Mouse (Mus musculus): ENCODE results near the gene Gm14190. TPM values are rescaled to one million over a fixed set of nuclear protein-coding genes. Genes with fewer than 3 reads are reported as not detected.
"Not testable (repeated sequence)": the region's sequence is repeated elsewhere in the genome, so short reads cannot be mapped to it uniquely, and the experiment has no call there.

Gm14190 gene
- not detected in 2 replicates for polyA plus RNA-seq (2015; fragmentation: Nextera tagmentation; extraction: Ambion mirVana)

- Histone ChIP-seq H3K27ac (no peak within 1 kb of the TSS), H3K4me2 (no peak within 1 kb of the TSS), H3K4me1 (no peaks in the 10 kb centered on the region), H3K9ac (no peak within 1 kb of the TSS), H3K36me3 (replicated peaks) (no peaks in the 10 kb centered on the region), H3K4me3 (no peak within 1 kb of the TSS), H3K9me3 (no peaks in the 10 kb centered on the region), H3K27me3 (replicated peaks) (no peaks in the 10 kb centered on the region)
- 76% methylated on average over 1 of the region's 1 CpGs for WGBS
- ATAC-seq (replicated peaks), result no peak
Observed at GRCm38 (mm10) chr11:99690463-99690862, at the start of gene Gm14190. TSS of gene Gm14190 (minus strand) at chr11:99690740.

DNA sequence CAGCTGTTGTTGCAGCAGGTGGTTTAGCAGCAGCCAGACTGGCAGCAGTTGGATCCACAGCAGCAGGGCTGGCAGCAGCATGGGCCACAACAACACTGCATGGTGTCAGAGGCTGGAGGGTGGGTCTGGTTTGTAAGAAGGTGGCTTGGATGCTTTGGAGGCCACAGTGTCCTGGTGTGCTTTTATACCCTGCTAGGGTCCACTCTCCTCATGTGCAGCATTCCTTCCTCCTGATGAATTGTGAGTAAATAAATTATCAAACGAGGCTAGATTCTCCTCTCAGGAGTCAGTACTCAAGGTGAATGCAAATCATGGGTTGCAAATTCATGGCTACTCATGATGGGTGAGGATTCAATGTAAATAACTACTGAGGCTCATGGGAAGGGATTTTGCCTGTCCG is 43.6 kb upstream of the Gm14190 start, which contains the start of gene Gm14180:
Gene Gm14180 (minus strand): TSS at position 101 of the 400 bp plus-strand sequence.
- H3K36me3 ChIP-seq (replicated peaks), result no peaks in the 10 kb centered on the region
- no peak within 1 kb of the TSS for H3K4me3 ChIP-seq
- no peaks in the 10 kb centered on the region for H3K27me3 ChIP-seq (replicated peaks)
- no peaks in the 10 kb centered on the region for H3K4me1 ChIP-seq
- no peak within 1 kb of the TSS for H3K9ac ChIP-seq
- no peaks in the 10 kb centered on the region for H3K9me3 ChIP-seq
- H3K4me2 ChIP-seq, result no peak within 1 kb of the TSS
- H3K27ac ChIP-seq, result no peak within 1 kb of the TSS
- ATAC-seq (replicated peaks), result no peak
- WGBS, result 68% methylated on average over 2 of the region's 2 CpGs

DNA sequence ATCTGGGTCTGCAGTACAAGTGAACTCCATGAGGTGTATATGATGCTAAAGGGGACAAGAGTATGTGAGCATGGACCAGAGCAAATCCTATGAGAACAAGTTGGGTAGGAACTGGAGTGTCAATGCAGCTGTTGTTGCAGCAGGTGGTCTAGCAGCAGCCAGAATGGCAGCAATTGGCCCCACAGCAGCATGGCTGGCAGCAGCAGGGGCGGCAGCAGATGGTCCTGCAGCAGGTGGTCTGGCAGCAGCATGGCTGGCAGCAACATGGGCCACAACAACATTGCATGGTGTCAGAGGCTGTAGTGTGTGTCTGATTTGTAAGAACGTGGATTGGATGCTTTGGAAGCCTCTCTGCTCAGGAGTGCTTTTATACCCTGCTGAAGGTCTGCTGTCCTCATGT is 33.5 kb upstream of the Gm14190 start:
- H3K36me3 ChIP-seq (replicated peaks), result no peaks in the 10 kb centered on the region
- no peak overlapping the region for H3K27ac ChIP-seq
- no peaks in the 10 kb centered on the region for H3K9me3 ChIP-seq
- H3K4me3 ChIP-seq, result no peak overlapping the region
- 91% methylated on average over 2 of the region's 2 CpGs for WGBS
- H3K27me3 ChIP-seq (replicated peaks), result no peaks in the 10 kb centered on the region
- H3K4me1 ChIP-seq, result no peaks in the 10 kb centered on the region
- no peak for ATAC-seq (replicated peaks)
- no peak overlapping the region for H3K4me2 ChIP-seq
- no peak overlapping the region for H3K9ac ChIP-seq

GRCm38 (mm10) chr11:99718759-99719158 is 28.2 kb upstream of the Gm14190 start:
- H3K27ac ChIP-seq, result no peak overlapping the region
- H3K36me3 ChIP-seq (replicated peaks), result no peaks in the 10 kb centered on the region
- no peaks in the 10 kb centered on the region for H3K4me1 ChIP-seq
- no peaks in the 10 kb centered on the region for H3K27me3 ChIP-seq (replicated peaks)
- no peaks in the 10 kb centered on the region for H3K9me3 ChIP-seq
- no peak for ATAC-seq (replicated peaks)
- H3K4me3 ChIP-seq, result no peak overlapping the region
- 89% methylated on average over 1 of the region's 1 CpGs for WGBS
- no peak overlapping the region for H3K4me2 ChIP-seq
- no peak overlapping the region for H3K9ac ChIP-seq

DNA sequence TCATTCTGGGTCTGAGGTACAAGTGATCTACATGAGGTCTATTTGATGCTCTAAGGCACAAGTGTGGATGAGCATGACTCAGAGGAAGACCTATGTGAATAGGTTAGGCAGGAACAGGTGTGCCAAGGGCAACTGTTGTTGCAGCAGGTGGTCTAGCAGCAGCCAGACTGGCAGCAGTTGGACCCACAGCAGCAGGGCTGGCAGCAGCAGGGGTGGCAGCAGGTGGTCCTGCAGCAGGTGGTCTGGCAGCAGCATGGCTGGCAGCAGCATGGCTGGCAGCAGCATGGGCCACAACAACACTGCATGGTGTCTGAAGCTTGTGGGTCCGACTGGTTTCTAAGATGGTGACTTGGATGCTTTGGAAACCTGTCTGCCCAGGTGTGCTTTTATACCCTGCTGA is 5.3 kb downstream of the Gm14190 start:
- H3K27ac ChIP-seq; H3K36me3 ChIP-seq (replicated peaks); H3K4me1 ChIP-seq; H3K9me3 ChIP-seq; ATAC-seq (replicated peaks); H3K9ac ChIP-seq; H3K4me2 ChIP-seq; H3K27me3 ChIP-seq (replicated peaks); H3K4me3 ChIP-seq: not testable (repeated sequence)
- 69% methylated on average over 1 of the region's 1 CpGs for WGBS

DNA sequence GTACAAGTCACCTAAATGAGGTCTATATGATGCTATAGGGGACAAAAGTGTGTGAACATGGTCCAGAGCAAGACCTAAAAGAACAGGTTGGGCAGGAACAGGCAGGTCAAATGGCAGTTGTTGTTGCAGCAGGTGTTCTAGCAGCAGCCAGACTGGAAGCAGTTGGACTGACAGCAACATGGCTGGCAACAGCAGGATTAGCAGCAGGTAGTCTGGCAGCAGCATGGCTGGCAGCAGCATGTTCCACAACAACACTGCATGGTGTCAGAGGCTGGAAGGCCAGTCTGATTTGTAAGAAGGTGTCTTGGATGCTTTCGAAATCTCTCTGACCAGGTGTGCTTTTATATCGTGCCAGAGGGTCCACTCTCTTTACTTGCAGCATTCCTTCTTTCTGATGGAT is 7.1 kb downstream of the Gm14190 start:
- ATAC-seq (replicated peaks), result no peak
- WGBS, result 95% methylated on average over 2 of the region's 2 CpGs

GRCm38 (mm10) chr11:99665860-99666259 is 24.7 kb downstream of the Gm14190 start, which contains the start of gene Krtap4-6:
TSS of gene Krtap4-6 (minus strand) at chr11:99665960.
- Histone ChIP-seq H3K4me1 (no peaks in the 10 kb centered on the region), H3K27me3 (replicated peaks) (no peaks in the 10 kb centered on the region), H3K9ac (no peak within 1 kb of the TSS), H3K4me2 (no peak within 1 kb of the TSS), H3K9me3 (no peaks in the 10 kb centered on the region), H3K4me3 (no peak within 1 kb of the TSS), H3K27ac (no peak within 1 kb of the TSS), H3K36me3 (replicated peaks) (no peaks in the 10 kb centered on the region)
- no peak for ATAC-seq (replicated peaks)

More for the DNA sequence above, 7.1 kb downstream of the Gm14190 start:
- no peak overlapping the region for H3K4me3 ChIP-seq
- no peak overlapping the region for H3K9ac ChIP-seq
- H3K4me2 ChIP-seq, result no peak overlapping the region
- H3K36me3 ChIP-seq (replicated peaks), result no peaks in the 10 kb centered on the region
- H3K27ac ChIP-seq, result no peak overlapping the region
- H3K4me1 ChIP-seq, result no peaks in the 10 kb centered on the region
- H3K27me3 ChIP-seq (replicated peaks), result no peaks in the 10 kb centered on the region
- H3K9me3 ChIP-seq, result no peaks in the 10 kb centered on the region

DNA sequence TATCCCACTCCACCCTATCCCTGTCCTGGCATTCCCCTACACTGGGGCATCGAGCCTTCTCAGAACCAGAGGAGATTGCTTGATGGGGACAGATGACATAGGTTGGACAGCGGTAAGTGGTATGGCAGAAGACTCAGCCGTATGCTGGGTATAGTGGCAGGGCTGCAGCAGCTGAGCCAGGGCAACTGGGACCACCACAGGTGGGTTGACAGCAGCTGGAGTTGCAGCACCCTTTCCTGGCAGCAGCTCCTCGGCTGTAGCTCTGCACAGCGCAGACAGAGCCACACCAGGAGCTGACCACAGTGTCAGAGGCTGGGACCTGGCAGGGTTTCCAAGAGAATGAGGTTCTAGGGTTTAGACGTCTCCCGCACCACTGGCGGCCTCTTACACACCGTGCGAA is 27.7 kb downstream of the Gm14190 start:
- no peak overlapping the region for H3K4me2 ChIP-seq
- H3K27me3 ChIP-seq (replicated peaks), result no peaks in the 10 kb centered on the region
- no peak overlapping the region for H3K27ac ChIP-seq
- H3K9me3 ChIP-seq, result no peaks in the 10 kb centered on the region
- no peaks in the 10 kb centered on the region for H3K36me3 ChIP-seq (replicated peaks)
- no peaks in the 10 kb centered on the region for H3K4me1 ChIP-seq
- H3K9ac ChIP-seq, result no peak overlapping the region
- no peak overlapping the region for H3K4me3 ChIP-seq
- ATAC-seq (replicated peaks), result no peak
- WGBS, result 88% methylated on average over 10 of the region's 10 CpGs

DNA sequence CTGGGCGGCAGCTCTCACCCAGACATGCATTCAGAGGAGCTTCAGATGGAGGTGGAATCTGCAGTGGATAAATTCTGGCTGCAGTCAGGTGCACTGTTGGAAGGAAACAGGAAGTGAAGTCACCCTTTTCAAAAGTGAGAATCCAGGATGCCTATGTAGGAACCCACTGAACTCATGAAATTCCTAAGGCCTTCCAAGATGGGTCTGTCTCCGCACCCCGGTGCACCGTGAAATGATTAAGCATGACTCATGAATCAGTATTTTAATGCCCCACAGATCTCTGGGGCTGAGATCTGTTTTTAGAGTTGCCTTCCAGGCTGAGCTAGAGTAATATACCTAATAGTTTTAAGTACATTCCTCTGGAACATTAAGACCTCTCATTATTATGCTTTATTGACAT is 31.3 kb downstream of the Gm14190 start:
- Histone ChIP-seq H3K27ac (no peak overlapping the region), H3K4me1 (no peaks in the 10 kb centered on the region), H3K4me3 (no peak overlapping the region), H3K27me3 (replicated peaks) (no peaks in the 10 kb centered on the region), H3K9me3 (no peaks in the 10 kb centered on the region), H3K4me2 (no peak overlapping the region), H3K36me3 (replicated peaks) (no peaks in the 10 kb centered on the region), H3K9ac (no peak overlapping the region)
- no peak for ATAC-seq (replicated peaks)
- 89% methylated on average over 4 of the region's 4 CpGs for WGBS

GRCm38 (mm10) chr11:99658467-99659010 is 32.0 kb downstream of the Gm14190 start, which contains the start of gene Gm11563:
TSS of gene Gm11563 (minus strand) at chr11:99658960.
- H3K4me2 ChIP-seq; ATAC-seq (replicated peaks); H3K9ac ChIP-seq: not testable (repeated sequence)

DNA sequence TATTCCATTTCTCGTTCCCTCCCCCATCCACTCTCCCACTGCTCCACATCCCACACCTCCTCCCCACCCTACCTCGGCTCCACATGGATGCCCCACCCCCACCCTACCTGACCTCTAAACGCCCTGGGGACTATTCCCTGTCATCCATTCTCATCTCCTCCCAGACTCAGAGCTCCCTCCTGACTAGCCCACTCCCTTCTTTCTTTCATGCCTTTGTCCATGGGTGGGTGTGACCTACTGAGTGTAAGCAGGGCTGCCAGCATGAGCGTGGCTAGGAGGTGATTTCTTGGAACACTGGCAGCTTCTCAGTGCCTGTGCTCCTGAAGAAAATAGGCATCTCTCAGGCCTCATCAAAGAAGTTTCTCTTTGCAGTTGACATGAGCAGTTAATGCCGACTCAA is 33.5 kb downstream of the Gm14190 start:
- no peak overlapping the region for H3K27ac ChIP-seq
- no peak overlapping the region for H3K9ac ChIP-seq
- ATAC-seq (replicated peaks), result no peak
- no peaks in the 10 kb centered on the region for H3K27me3 ChIP-seq (replicated peaks)
- H3K4me2 ChIP-seq, result no peak overlapping the region
- no peaks in the 10 kb centered on the region for H3K9me3 ChIP-seq
- H3K36me3 ChIP-seq (replicated peaks), result no peaks in the 10 kb centered on the region
- H3K4me3 ChIP-seq, result no peak overlapping the region
- H3K4me1 ChIP-seq, result no peaks in the 10 kb centered on the region
- WGBS, result 55% methylated on average over 5 of the region's 5 CpGs

More at GRCm38 (mm10) chr11:99658467-99659010, 32.0 kb downstream of the Gm14190 start, which contains the start of gene Gm11563:
- 68% methylated on average over 10 of the region's 10 CpGs for WGBS
- H3K36me3 ChIP-seq (replicated peaks); H3K27ac ChIP-seq; H3K9me3 ChIP-seq; H3K4me1 ChIP-seq; H3K4me3 ChIP-seq; H3K27me3 ChIP-seq (replicated peaks): not testable (repeated sequence)

DNA sequence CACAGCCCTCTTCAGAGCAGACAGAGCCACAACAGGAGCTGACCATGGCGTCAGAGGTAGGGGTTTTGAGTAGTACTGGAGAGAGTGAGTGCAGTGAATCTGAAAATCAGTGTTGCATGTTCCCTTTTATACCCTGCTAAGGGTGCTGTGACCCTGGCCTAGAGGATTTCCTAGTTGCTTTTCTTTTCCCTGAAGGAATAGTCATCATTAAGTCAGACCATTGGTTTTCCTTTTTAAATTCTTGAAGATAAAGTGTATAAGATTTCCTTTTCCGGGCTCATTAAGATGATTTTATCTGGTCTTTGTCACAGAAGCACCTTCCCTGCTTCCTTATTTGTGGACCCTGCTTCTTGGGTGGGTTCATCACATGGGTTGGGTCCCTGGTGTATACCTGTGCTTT is 40.4 kb downstream of the Gm14190 start, which contains the start of gene Gm11555:
Gene Gm11555 (minus strand): TSS at position 101 of the 400 bp plus-strand sequence.
- Histone ChIP-seq H3K9me3 (no peaks in the 10 kb centered on the region), H3K36me3 (replicated peaks) (no peaks in the 10 kb centered on the region), H3K27ac (no peak within 1 kb of the TSS), H3K27me3 (replicated peaks) (no peaks in the 10 kb centered on the region), H3K4me2 (no peak within 1 kb of the TSS), H3K4me1 (no peaks in the 10 kb centered on the region), H3K4me3 (no peak within 1 kb of the TSS), H3K9ac (no peak within 1 kb of the TSS)
- 81% methylated on average over 2 of the region's 2 CpGs for WGBS
- ATAC-seq (replicated peaks), result no peak

DNA sequence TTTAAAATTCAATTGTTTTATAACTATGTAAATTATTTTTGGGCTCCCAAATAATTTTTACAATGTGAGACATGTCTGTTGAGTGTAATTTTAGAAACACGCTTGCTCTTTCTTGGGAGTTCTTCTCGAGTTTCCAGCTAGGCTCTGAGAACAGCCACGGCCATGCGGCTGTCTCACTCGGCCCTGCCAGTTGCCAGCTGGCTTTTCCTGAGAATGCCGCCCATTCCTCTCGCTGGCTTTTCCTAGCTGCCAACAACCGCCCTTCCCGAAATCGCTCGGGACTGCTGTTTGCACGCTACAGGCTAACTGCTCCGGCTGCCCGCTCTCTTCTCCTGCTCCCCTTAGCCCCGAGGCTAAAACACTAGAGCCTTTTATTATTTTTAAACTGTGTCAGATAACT is 44.1 kb downstream of the Gm14190 start:
- WGBS, result 91% methylated on average over 15 of the region's 15 CpGs
- H3K27ac ChIP-seq, result no peak overlapping the region
- no peaks in the 10 kb centered on the region for H3K36me3 ChIP-seq (replicated peaks)
- H3K4me1 ChIP-seq, result no peaks in the 10 kb centered on the region
- H3K27me3 ChIP-seq (replicated peaks), result no peaks in the 10 kb centered on the region
- H3K9me3 ChIP-seq, result no peaks in the 10 kb centered on the region
- ATAC-seq (replicated peaks), result no peak
- H3K4me3 ChIP-seq, result no peak overlapping the region
- no peak overlapping the region for H3K4me2 ChIP-seq
- no peak overlapping the region for H3K9ac ChIP-seq
